In the genomic region with DNA sequence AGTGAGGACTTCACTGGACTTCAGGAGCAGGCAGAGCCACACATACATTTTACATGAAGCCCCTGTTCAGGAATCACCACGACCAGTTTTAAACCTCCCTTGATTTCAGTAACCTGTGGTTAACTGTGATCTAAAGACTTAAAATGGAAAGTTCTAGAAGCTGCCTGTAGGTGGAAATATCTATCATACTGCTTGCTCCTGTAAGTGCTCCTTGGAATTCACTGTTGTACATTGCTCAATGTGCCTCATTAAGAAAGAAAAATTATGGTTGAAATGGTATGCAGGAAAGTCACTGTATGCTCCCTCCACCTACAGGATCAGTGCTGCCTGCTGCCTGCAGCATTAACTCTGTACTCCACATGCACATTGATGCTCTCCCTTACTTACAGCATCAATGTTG, we compare ENCODE assay signal across 19 mouse cellular contexts. TPM values are rescaled to one million over a fixed set of nuclear protein-coding genes. Genes with fewer than 3 reads are reported as not detected.
DNase-seq lines count a peak whose midpoint lies in the region; ATAC-seq and TF ChIP-seq lines count a peak whose summit lies in the region.
"Had no signal": no experiment of that assay in that cellular context is flagged by ENCODE, and none has a peak within 500 bp of the region (broad histone marks: within the 10 kb centered on the region; RNA-seq: fewer than 3 reads in every experiment).

No protein-coding gene starts in this region.

- peaks cover 4% of the 10 kb centered on the region for H3K4me1 ChIP-seq in megakaryocyte, embryonic 14.5 days
- H3K4me1 ChIP-seq in hindbrain, embryonic 13.5 days (replicated peaks), result peaks cover 56% of the 10 kb centered on the region
- peaks cover 70% of the 10 kb centered on the region for H3K4me1 ChIP-seq in midbrain, embryonic 13.5 days (replicated peaks)
- H3K4me1 ChIP-seq in stomach, postnatal 0 days (replicated peaks; ENCODE audit: control insufficient read depth, insufficient read depth), result 0 out of 2 replicates have a peak, but pooled peaks cover 2% of the 10 kb centered on the region

- H3K9me3 ChIP-seq in megakaryocyte, embryonic 14.5 days, result no peaks in the 10 kb centered on the region
- no peaks in the 10 kb centered on the region for H3K9me3 ChIP-seq in hindbrain, embryonic 13.5 days
- H3K9me3 ChIP-seq in midbrain, embryonic 13.5 days, result no peaks in the 10 kb centered on the region
- no peaks in the 10 kb centered on the region for H3K9me3 ChIP-seq in stomach, postnatal 0 days (ENCODE audit: control insufficient read depth, low read length)
- H3K9me3 ChIP-seq: embryonic facial prominence, embryonic 12.5 days; kidney, embryonic 15.5 days; limb, embryonic 10.5 days had no signal

- peaks cover 89% of the 10 kb centered on the region for H3K27me3 ChIP-seq in megakaryocyte, embryonic 14.5 days (replicated peaks)
- no peaks in the 10 kb centered on the region for H3K27me3 ChIP-seq in hindbrain, embryonic 13.5 days
- H3K27me3 ChIP-seq in midbrain, embryonic 13.5 days, result no peaks in the 10 kb centered on the region
- no peaks in the 10 kb centered on the region for H3K27me3 ChIP-seq in stomach, postnatal 0 days (ENCODE audit: control insufficient read depth, insufficient read depth, low read length)

- no peaks in the 10 kb centered on the region for H3K36me3 ChIP-seq in megakaryocyte, embryonic 14.5 days (replicated peaks; ENCODE audit: low read length)
- no peaks in the 10 kb centered on the region for H3K36me3 ChIP-seq in hindbrain, embryonic 13.5 days
- H3K36me3 ChIP-seq in midbrain, embryonic 13.5 days, result no peaks in the 10 kb centered on the region
- no peaks in the 10 kb centered on the region for H3K36me3 ChIP-seq in stomach, postnatal 0 days (ENCODE audit: control insufficient read depth, insufficient read depth, low read length)
- H3K36me3 ChIP-seq: embryonic facial prominence, embryonic 12.5 days; kidney, embryonic 15.5 days; limb, embryonic 10.5 days had no signal

- no peak for ATAC-seq in megakaryocyte, adult 5-6 weeks (ENCODE audit: poor library complexity, severe bottlenecking)
- no peak for ATAC-seq in hindbrain, embryonic 13.5 days (ENCODE audit: low FRiP score)
- no peak for ATAC-seq in midbrain, embryonic 13.5 days
- no peak for ATAC-seq in stomach, postnatal 0 days (ENCODE audit: low FRiP score, low TSS enrichment)

- H3K4me3 ChIP-seq in megakaryocyte, embryonic 14.5 days (replicated peaks), result peak overlapping the region; percentile 54
- H3K4me3 ChIP-seq in hindbrain, embryonic 13.5 days, result no peak overlapping the region
- no peak overlapping the region for H3K4me3 ChIP-seq in midbrain, embryonic 13.5 days (replicated peaks)
- no peak overlapping the region for H3K4me3 ChIP-seq in stomach, postnatal 0 days (ENCODE audit: low read depth, low read length)
- H3K4me3 ChIP-seq: embryonic facial prominence, embryonic 12.5 days; heart, adult 2 months; kidney, embryonic 15.5 days; limb, embryonic 10.5 days had no signal

- no peak overlapping the region for H3K9ac ChIP-seq in hindbrain, embryonic 13.5 days
- no peak overlapping the region for H3K9ac ChIP-seq in midbrain, embryonic 13.5 days (replicated peaks)
- H3K9ac ChIP-seq in stomach, postnatal 0 days (ENCODE audit: low read length), result no peak overlapping the region
- H3K9ac ChIP-seq: embryonic facial prominence, embryonic 12.5 days; kidney, embryonic 15.5 days had no signal

- peak; percentile 43 for TF ChIP-seq CTCF in stomach, postnatal 0 days (IDR thresholded peaks at IDR 0.05; ENCODE audit: low read depth)

- H3K4me2 ChIP-seq in hindbrain, embryonic 13.5 days, result no peak overlapping the region
- H3K4me2 ChIP-seq in midbrain, embryonic 13.5 days (replicated peaks), result no peak overlapping the region
- H3K4me2 ChIP-seq in stomach, postnatal 0 days (replicated peaks; ENCODE audit: low read depth), result no peak overlapping the region
- H3K4me2 ChIP-seq: embryonic facial prominence, embryonic 12.5 days; kidney, embryonic 15.5 days; liver, embryonic 11.5 days had no signal

- 43% methylated on average over 1 of the region's 1 CpGs for WGBS in hindbrain, embryonic 13.5 days
- 18% methylated on average over 1 of the region's 1 CpGs for WGBS in midbrain, embryonic 13.5 days
- WGBS in stomach, postnatal 0 days, result 41% methylated on average over 1 of the region's 1 CpGs

- TF ChIP-seq EP300 in stomach, postnatal 0 days (optimal IDR thresholded peaks at IDR 0.05), result no peak

- H3K27ac ChIP-seq in hindbrain, embryonic 13.5 days, result peak overlapping the region; percentile 73
- H3K27ac ChIP-seq in midbrain, embryonic 13.5 days, result peak overlapping the region; percentile 83
- H3K27ac ChIP-seq in stomach, postnatal 0 days (replicated peaks), result no peak overlapping the region
- H3K27ac ChIP-seq: embryonic facial prominence, embryonic 12.5 days; heart, adult 2 months; kidney, embryonic 15.5 days; limb, embryonic 10.5 days; macrophage had no signal

- DNase-seq in stomach, postnatal 0 days (ENCODE audit: low spot score), result no peak
- DNase-seq in natural killer cell, adult 2 months (ENCODE audit: low spot score in 2 of 2), result no peak
- DNase-seq in heart, adult 9 months (ENCODE audit: low spot score in 2 of 2), result no peak
- DNase-seq: adrenal gland, adult 8-10 months; cerebellum, adult 11-12 months; cerebellum, postnatal 36 days; gastrocnemius, postnatal 10 days; heart, adult 2 months; lung, adult 2 months; thymus, postnatal 14 days had no signal

RNA-seq across cellular contexts. Expression of a gene that starts 41.6 kb away (rescaled TPM):
- not detected in 2 replicates for polyA plus RNA-seq in megakaryocyte, embryonic 14.5 days (2012; ENCODE audit: insufficient read depth, low replicate concordance)
- 0.62 TPM in 1 of 2 replicates, not detected in the other for total RNA-seq in megakaryocyte, adult 5-6 weeks (2015)
- total RNA-seq in megakaryocyte, adult 5-6 weeks (2017), result 0.99 and 1.7 TPM in 2 replicates
- polyA plus RNA-seq in hindbrain, embryonic 13.5 days (2015; fragmentation: Nextera tagmentation; extraction: Ambion mirVana), result 131 and 137 TPM in 2 replicates
- polyA plus RNA-seq in midbrain, embryonic 13.5 days (2015; fragmentation: Nextera tagmentation; extraction: Ambion mirVana), result 165 and 177 TPM in 2 replicates
- 30.0 and 30.7 TPM in 2 replicates for polyA plus RNA-seq in stomach, postnatal 0 days (2015; fragmentation: Nextera tagmentation; extraction: Ambion mirVana)

Comparison
In these comparisons a context has a peak if more than half of its experiments do, and no peak if none do; other contexts are left out.
1. RNA of a gene that starts 41.6 kb away (polyA plus RNA-seq): 165 to 177 TPM in midbrain, embryonic 13.5 days, 131 to 137 TPM in hindbrain, embryonic 13.5 days and 30.0 to 30.7 TPM in stomach, postnatal 0 days; not detected in megakaryocyte, embryonic 14.5 days; every median in the first group is over 10 times any median in the second.